17 mouse cellular contexts compared by ENCODE assay signal in the genomic region with DNA sequence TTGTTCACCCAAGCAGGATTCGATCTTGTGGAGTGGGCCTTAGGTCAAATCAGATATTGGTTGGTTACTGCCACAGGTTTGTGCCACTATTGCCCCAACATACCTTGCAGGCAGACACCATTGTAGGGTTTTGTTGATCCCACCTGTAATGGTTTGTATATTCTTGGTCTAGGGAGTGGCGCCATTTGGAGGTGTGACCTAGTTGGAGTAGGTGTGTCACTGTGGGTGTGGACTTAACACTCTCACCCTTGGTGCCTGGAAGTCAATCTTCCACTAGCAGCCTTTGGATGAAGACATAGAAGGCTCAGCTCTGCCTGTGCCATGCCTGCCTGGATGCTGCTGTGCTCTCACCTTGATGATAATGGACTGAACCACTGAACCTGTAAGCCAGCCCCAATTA. TPM values are rescaled to one million over a fixed set of nuclear protein-coding genes. Genes with fewer than 3 reads are reported as not detected.
DNase-seq lines count a peak whose midpoint lies in the region; ATAC-seq and TF ChIP-seq lines count a peak whose summit lies in the region.
"Not testable (repeated sequence)": the region's sequence is repeated elsewhere in the genome, so short reads cannot be mapped to it uniquely, and the experiment has no call there.
"Had no signal": no experiment of that assay in that cellular context is flagged by ENCODE, and none has a peak within 500 bp of the region (broad histone marks: within the 10 kb centered on the region; RNA-seq: fewer than 3 reads in every experiment).

No protein-coding gene starts in this region.

- peaks cover 35% of the 10 kb centered on the region for H3K79me2 ChIP-seq in myocyte (ENCODE audit: control insufficient read depth, insufficient read depth)

- TF ChIP-seq CTCF in liver, embryonic 14.5 days (IDR thresholded peaks at IDR 0.05; ENCODE audit: low read depth); testis, adult 2 months (IDR thresholded peaks at IDR 0.05; ENCODE audit: control insufficient read depth, insufficient read depth, insufficient replicate concordance, low read depth, low read length): not testable (repeated sequence)

- H3K27ac ChIP-seq in embryonic facial prominence, embryonic 10.5 days (replicated peaks); hindbrain, embryonic 13.5 days; limb, embryonic 10.5 days; testis, adult 2 months (ENCODE audit: control insufficient read depth, insufficient read depth, low read depth, low read length): not testable (repeated sequence)
- H3K27ac ChIP-seq in liver, embryonic 14.5 days, result peak overlapping the region; percentile 89

- H3K4me3 ChIP-seq in embryonic facial prominence, embryonic 10.5 days, result peak overlapping the region; percentile 92; the same call in 1 of the 2 replicates
- H3K4me3 ChIP-seq in hindbrain, embryonic 13.5 days, result not testable (repeated sequence)
- H3K4me3 ChIP-seq in limb, embryonic 10.5 days, result peak overlapping the region; percentile 79; the same call in 1 of the 2 replicates
- peak overlapping the region in 1 of 2 experiments; percentile 97; a peak in 2 of 4 replicates for H3K4me3 ChIP-seq in liver, embryonic 14.5 days (ENCODE audit: insufficient read depth in 1 of 2, low read depth in 2 of 2, low read length in 2 of 2)
- H3K4me3 ChIP-seq in myocyte, result peak overlapping the region; percentile 97
- peak overlapping the region; percentile 35; the same call in 1 of the 2 replicates for H3K4me3 ChIP-seq in testis, adult 2 months (ENCODE audit: control insufficient read depth, low read depth, low read length)

- H3K4me1 ChIP-seq in embryonic facial prominence, embryonic 10.5 days, result peaks cover 27% of the 10 kb centered on the region
- H3K4me1 ChIP-seq in hindbrain, embryonic 13.5 days (replicated peaks), result peaks cover 21% of the 10 kb centered on the region
- peaks cover 25% of the 10 kb centered on the region for H3K4me1 ChIP-seq in limb, embryonic 10.5 days
- H3K4me1 ChIP-seq in liver, embryonic 14.5 days (replicated peaks; ENCODE audit: control insufficient read depth in 2 of 2, insufficient read depth in 2 of 2, low read length in 1 of 2), result peaks cover 32 to 33% of the 10 kb centered on the region in 2 experiments
- not testable (repeated sequence) for H3K4me1 ChIP-seq in testis, adult 2 months (ENCODE audit: control insufficient read depth, insufficient read depth, low read length)

- H3ac ChIP-seq in myocyte (ENCODE audit: control insufficient read depth, insufficient read length), result not testable (repeated sequence)

- not testable (repeated sequence) for H3K27me3 ChIP-seq in embryonic facial prominence, embryonic 10.5 days (replicated peaks; ENCODE audit: low read depth, poor library complexity, severe bottlenecking); hindbrain, embryonic 13.5 days; limb, embryonic 10.5 days (ENCODE audit: low read depth, poor library complexity, severe bottlenecking); liver, embryonic 14.5 days (ENCODE audit: control insufficient read depth, insufficient read depth, low read length); myocyte (ENCODE audit: control insufficient read depth, insufficient read depth, insufficient read length); testis, adult 2 months (ENCODE audit: control insufficient read depth, insufficient read depth, low read length)

- not testable (repeated sequence) for TF ChIP-seq EP300 in liver, embryonic 14.5 days (IDR thresholded peaks at IDR 0.05; ENCODE audit: low read depth)

- WGBS in embryonic facial prominence, embryonic 10.5 days, result 89% methylated on average over 2 of the region's 2 CpGs
- 94% methylated on average over 2 of the region's 2 CpGs for WGBS in hindbrain, embryonic 13.5 days
- 94% methylated on average over 2 of the region's 2 CpGs for WGBS in limb, embryonic 10.5 days
- 90% methylated on average over 2 of the region's 2 CpGs for WGBS in liver, embryonic 14.5 days (ENCODE audit: insufficient replicate concordance)

- not testable (repeated sequence) for DNase-seq in embryonic facial prominence, embryonic 10.5 days (ENCODE audit: low spot score); limb, embryonic 10.5 days (ENCODE audit: low spot score); liver, embryonic 14.5 days (ENCODE audit: low read depth in 3 of 3, low spot score in 3 of 3)
- peak; percentile 88 for DNase-seq in heart, adult 11 months

- not testable (repeated sequence) for H3K9ac ChIP-seq in hindbrain, embryonic 13.5 days
- peak overlapping the region; percentile 68 for H3K9ac ChIP-seq in liver, embryonic 14.5 days (replicated peaks)

- peaks cover 15% of the 10 kb centered on the region for H3K36me3 ChIP-seq in embryonic facial prominence, embryonic 10.5 days (replicated peaks)
- not testable (repeated sequence) for H3K36me3 ChIP-seq in hindbrain, embryonic 13.5 days; myocyte (ENCODE audit: control insufficient read depth, insufficient read depth); testis, adult 2 months (ENCODE audit: control insufficient read depth, insufficient read depth, low read length)
- H3K36me3 ChIP-seq in limb, embryonic 10.5 days, result peaks cover 16% of the 10 kb centered on the region
- peaks cover 19% of the 10 kb centered on the region for H3K36me3 ChIP-seq in liver, embryonic 14.5 days (replicated peaks; ENCODE audit: control insufficient read depth, insufficient read depth, low read depth)

- not testable (repeated sequence) for TF ChIP-seq POLR2A in myocyte (IDR thresholded peaks at IDR 0.05; ENCODE audit: insufficient read length, low read depth); testis, adult 2 months (IDR thresholded peaks at IDR 0.05; ENCODE audit: control insufficient read depth, low read depth, low read length)

- peak overlapping the region; percentile 92; the same call in 1 of the 2 replicates for H3K4me2 ChIP-seq in hindbrain, embryonic 13.5 days
- H3K4me2 ChIP-seq in liver, embryonic 14.5 days (ENCODE audit: low read depth), result peak overlapping the region; percentile 72
- peak overlapping the region; percentile 92 for H3K4me2 ChIP-seq in myocyte (ENCODE audit: low read depth)

- not testable (repeated sequence) for H3K9me3 ChIP-seq in embryonic facial prominence, embryonic 10.5 days; hindbrain, embryonic 13.5 days; limb, embryonic 10.5 days (replicated peaks); liver, embryonic 14.5 days (ENCODE audit: control insufficient read depth, low read length)

- ATAC-seq in hindbrain, embryonic 13.5 days (ENCODE audit: low FRiP score); liver, embryonic 14.5 days (ENCODE audit: insufficient read depth): not testable (repeated sequence)

RNA-seq across cellular contexts. Expression of gene Incenp, which starts 1.3 kb away (rescaled TPM):
- 159 and 169 TPM in 2 replicates for polyA plus RNA-seq in embryonic facial prominence, embryonic 10.5 days (2016; fragmentation: Nextera tagmentation; extraction: Ambion mirVana)
- 31.3 and 32.9 TPM in 2 replicates for polyA plus RNA-seq in hindbrain, embryonic 13.5 days (2015; fragmentation: Nextera tagmentation; extraction: Ambion mirVana)
- polyA plus RNA-seq in limb, embryonic 10.5 days (2016; fragmentation: Nextera tagmentation; extraction: Ambion mirVana), result 167 and 183 TPM in 2 replicates
- polyA plus RNA-seq in liver, embryonic 14.5 days (2012; rRNA removed), result 51.1 and 69.7 TPM in 2 replicates
- polyA plus RNA-seq in liver, embryonic 14.5 days (2014; fragmentation: Nextera tagmentation; extraction: Ambion mirVana), result 72.0 and 86.3 TPM in 2 replicates
- polyA plus RNA-seq in myocyte (2012; fragmentation: generic; extraction: Trizol), result 39.0 TPM
- polyA plus RNA-seq in testis, adult 2 months (2012; rRNA removed), result 23.1 and 26.8 TPM in 2 replicates

RNA-seq across cellular contexts. Expression of gene Scgb2a2, which starts 53.3 kb away (rescaled TPM):
- polyA plus RNA-seq in embryonic facial prominence, embryonic 10.5 days (2016; fragmentation: Nextera tagmentation; extraction: Ambion mirVana), result not detected in 2 replicates
- not detected in 2 replicates for polyA plus RNA-seq in hindbrain, embryonic 13.5 days (2015; fragmentation: Nextera tagmentation; extraction: Ambion mirVana)
- polyA plus RNA-seq in limb, embryonic 10.5 days (2016; fragmentation: Nextera tagmentation; extraction: Ambion mirVana), result not detected in 2 replicates
- not detected in 2 replicates for polyA plus RNA-seq in liver, embryonic 14.5 days (2012; rRNA removed)
- polyA plus RNA-seq in liver, embryonic 14.5 days (2014; fragmentation: Nextera tagmentation; extraction: Ambion mirVana), result not detected in 2 replicates
- not detected for polyA plus RNA-seq in myocyte (2012; fragmentation: generic; extraction: Trizol)
- not detected in 2 replicates for polyA plus RNA-seq in testis, adult 2 months (2012; rRNA removed)
- polyA plus RNA-seq: adrenal gland, adult 2 months; cerebellum, adult 2 months; cortical plate, adult 2 months; embryonic facial prominence, embryonic 13.5 days; forebrain, embryonic 15.5 days; heart, embryonic 10.5 days; heart, embryonic 16.5 days; hindbrain, embryonic 11.5 days; hindbrain, postnatal 0 days; intestine, embryonic 15.5 days had no signal
